Mouse (Mus musculus): ENCODE measurements around the gene Nprl2. TPM values are rescaled to one million over a fixed set of nuclear protein-coding genes. Genes with fewer than 3 reads are reported as not detected.
A peak's percentile ranks its signal among the peaks of the same experiment; 100 is the strongest.

Gene Nprl2
- polyA plus RNA-seq, 1 experiment: 66.7 TPM

DNA sequence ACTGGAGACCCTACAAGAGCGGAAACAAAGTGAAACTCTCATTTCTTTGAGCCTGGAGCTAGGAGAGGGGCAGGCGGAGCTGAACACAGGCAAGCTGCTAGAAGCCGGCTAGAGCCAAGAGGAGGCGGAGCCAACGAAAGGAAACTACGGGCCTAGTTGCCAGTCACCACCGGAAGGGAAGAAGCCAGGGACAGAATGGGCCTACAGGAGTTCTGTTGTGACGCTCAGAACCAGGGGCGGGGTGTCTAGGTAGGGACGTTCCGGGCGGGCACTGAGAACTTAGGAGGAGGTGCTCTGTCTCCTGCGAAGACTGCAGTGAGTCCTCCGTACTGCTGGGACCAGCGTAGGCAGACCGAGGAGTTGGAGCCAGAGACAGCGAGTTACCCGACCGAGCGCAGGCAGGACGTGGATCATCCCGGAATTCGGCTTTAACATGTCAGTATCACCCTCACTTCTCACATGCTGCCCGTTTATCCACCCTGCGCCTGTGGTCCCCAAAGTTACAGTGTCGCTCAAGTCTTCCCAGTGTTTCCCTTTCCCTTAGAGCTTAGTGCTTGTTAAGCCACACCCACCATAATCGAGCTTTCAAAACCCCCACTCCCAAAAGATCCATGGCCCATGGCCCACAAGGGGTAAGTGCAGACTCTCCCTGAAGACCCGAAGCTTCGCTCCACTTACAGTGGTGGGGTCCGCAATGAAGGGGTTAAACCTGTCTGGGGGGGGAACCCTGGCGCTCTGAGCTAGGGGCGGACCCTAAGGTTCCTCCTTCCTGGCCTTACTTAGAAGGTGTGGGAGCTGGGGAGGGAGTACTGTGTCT lies 38.7 kb downstream of the Nprl2 start, which contains the start of gene Hyal3:
Gene Hyal3 (plus strand): TSS at position 318 of the 817 bp plus-strand sequence.
- peak; percentile 86 for TF ChIP-seq POLR2A (IDR thresholded peaks at IDR 0.05; ENCODE audit: extremely low read depth, insufficient read depth, low read length)
- TF ChIP-seq CTCF (IDR thresholded peaks at IDR 0.05; ENCODE audit: extremely low read depth, insufficient read depth, low read length): no peak
- peak within 1 kb of the TSS; percentile 69 for H3K4me3 ChIP-seq (ENCODE audit: insufficient read depth, low read length)
- H3K4me1 ChIP-seq (ENCODE audit: control insufficient read depth, insufficient read depth, low read length): peaks cover 6% of the 10 kb centered on the region
- H3K27ac ChIP-seq (ENCODE audit: insufficient read depth, low read length): 0 out of 2 replicates have a peak within 1 kb of the TSS, but pooled peaks have one; percentile 3

DNA sequence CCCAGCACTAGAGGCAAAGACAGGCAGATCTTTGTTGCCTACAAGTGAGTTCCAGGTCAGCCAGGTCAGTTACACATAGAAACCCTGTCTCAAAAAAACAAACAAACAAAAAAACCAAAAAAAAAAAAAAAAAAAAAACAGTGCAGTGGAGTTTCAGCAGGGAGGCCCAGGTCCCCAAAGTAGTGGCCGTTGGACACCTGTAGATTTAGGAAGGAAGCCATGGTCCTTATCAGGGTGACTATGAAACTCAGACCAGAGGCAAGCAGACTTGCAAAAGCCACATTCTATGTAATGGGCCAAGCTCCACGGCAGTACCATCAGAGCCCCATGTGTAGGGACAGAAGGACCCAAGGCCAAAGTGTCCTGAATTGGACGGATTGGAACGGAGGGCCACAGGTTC lies 39.6 kb downstream of the Nprl2 start:
- H3K4me3 ChIP-seq (ENCODE audit: insufficient read depth, low read length): peak overlapping the region; percentile 69; the same call in 1 of the 2 replicates
- H3K27ac ChIP-seq (ENCODE audit: insufficient read depth, low read length): no peak overlapping the region
- peaks cover 6% of the 10 kb centered on the region for H3K4me1 ChIP-seq (ENCODE audit: control insufficient read depth, insufficient read depth, low read length)
- TF ChIP-seq POLR2A (IDR thresholded peaks at IDR 0.05; ENCODE audit: extremely low read depth, insufficient read depth, low read length): no peak
- no peak for TF ChIP-seq CTCF (IDR thresholded peaks at IDR 0.05; ENCODE audit: extremely low read depth, insufficient read depth, low read length)

DNA sequence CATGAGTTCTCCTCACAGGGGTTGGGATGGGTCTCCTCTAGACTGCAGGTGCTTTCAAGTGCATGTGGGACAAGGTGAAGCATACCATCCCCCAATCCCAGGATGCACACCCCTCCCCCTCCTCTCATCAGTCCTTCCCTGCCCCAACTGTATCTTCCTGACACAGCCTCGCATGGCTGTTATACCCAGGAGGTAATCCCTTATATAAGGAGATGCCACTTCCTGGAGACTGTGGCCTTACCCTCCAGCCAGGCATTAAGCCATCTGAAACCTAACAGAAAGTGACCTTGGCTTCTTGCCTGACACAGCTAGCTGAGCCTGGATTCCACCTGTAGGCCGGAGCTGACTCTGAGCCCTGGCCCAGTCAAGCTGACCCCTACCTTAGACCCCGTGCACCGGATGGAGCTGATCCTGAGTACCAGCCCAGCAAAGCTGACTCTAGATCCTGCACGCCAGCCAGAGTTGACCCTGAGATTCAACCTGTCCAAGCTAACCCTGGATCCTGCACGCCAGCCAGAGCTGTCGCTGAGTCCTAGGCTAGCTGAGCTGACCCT lies 40.6 kb downstream of the Nprl2 start:
- TF ChIP-seq POLR2A (IDR thresholded peaks at IDR 0.05; ENCODE audit: extremely low read depth, insufficient read depth, low read length) (no peak), CTCF (IDR thresholded peaks at IDR 0.05; ENCODE audit: extremely low read depth, insufficient read depth, low read length) (no peak)
- H3K27ac ChIP-seq (ENCODE audit: insufficient read depth, low read length): no peak overlapping the region
- peaks cover 6% of the 10 kb centered on the region for H3K4me1 ChIP-seq (ENCODE audit: control insufficient read depth, insufficient read depth, low read length)
- no peak overlapping the region for H3K4me3 ChIP-seq (ENCODE audit: insufficient read depth, low read length)

DNA sequence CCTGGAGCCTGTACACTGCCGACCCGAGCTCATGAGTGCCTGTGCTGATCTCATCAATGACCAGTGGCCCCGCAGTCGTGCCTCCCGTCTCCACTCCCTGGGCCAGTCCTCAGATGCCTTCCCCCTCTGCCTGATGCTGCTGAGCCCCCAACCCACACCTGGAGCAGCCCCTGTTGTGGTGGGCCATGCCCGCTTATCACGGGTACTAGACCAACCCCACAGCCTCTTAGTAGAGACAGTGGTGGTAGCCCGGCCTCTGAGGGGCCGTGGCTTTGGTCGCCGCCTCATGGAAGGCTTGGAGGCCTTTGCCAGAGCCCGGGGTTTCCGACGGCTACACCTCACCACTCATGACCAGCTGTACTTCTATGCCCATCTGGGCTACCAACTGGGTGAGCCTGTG lies 41.1 kb downstream of the Nprl2 start:
- no peak overlapping the region for H3K27ac ChIP-seq (ENCODE audit: insufficient read depth, low read length)
- peaks cover 6% of the 10 kb centered on the region for H3K4me1 ChIP-seq (ENCODE audit: control insufficient read depth, insufficient read depth, low read length)
- TF ChIP-seq POLR2A (IDR thresholded peaks at IDR 0.05; ENCODE audit: extremely low read depth, insufficient read depth, low read length) (no peak), CTCF (IDR thresholded peaks at IDR 0.05; ENCODE audit: extremely low read depth, insufficient read depth, low read length) (no peak)
- no peak overlapping the region for H3K4me3 ChIP-seq (ENCODE audit: insufficient read depth, low read length)

DNA sequence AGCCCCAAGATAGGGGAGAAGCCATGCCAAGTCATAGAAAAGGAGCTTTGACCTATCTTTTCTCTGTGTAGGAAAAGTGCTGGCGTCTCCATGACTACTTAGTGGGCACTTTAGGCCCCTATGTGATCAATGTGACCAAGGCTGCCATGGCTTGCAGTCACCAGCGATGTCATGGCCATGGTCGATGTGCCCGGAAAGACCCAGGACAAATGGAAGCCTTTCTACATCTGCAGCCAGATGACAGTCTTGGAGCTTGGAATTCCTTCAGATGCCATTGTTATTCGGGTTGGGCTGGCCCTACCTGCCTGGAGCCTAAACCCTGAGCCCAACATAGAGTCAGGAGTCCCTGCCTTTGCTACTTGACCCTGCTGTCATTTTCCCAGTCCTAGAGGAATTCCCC lies 44.5 kb downstream of the Nprl2 start:
- Histone ChIP-seq H3K4me3 (ENCODE audit: insufficient read depth, low read length) (no peak overlapping the region), H3K4me1 (ENCODE audit: control insufficient read depth, insufficient read depth, low read length) (no peaks in the 10 kb centered on the region), H3K27ac (ENCODE audit: insufficient read depth, low read length) (no peak overlapping the region)
- no peak for TF ChIP-seq POLR2A (IDR thresholded peaks at IDR 0.05; ENCODE audit: extremely low read depth, insufficient read depth, low read length)
- TF ChIP-seq CTCF (IDR thresholded peaks at IDR 0.05; ENCODE audit: extremely low read depth, insufficient read depth, low read length): no peak

DNA sequence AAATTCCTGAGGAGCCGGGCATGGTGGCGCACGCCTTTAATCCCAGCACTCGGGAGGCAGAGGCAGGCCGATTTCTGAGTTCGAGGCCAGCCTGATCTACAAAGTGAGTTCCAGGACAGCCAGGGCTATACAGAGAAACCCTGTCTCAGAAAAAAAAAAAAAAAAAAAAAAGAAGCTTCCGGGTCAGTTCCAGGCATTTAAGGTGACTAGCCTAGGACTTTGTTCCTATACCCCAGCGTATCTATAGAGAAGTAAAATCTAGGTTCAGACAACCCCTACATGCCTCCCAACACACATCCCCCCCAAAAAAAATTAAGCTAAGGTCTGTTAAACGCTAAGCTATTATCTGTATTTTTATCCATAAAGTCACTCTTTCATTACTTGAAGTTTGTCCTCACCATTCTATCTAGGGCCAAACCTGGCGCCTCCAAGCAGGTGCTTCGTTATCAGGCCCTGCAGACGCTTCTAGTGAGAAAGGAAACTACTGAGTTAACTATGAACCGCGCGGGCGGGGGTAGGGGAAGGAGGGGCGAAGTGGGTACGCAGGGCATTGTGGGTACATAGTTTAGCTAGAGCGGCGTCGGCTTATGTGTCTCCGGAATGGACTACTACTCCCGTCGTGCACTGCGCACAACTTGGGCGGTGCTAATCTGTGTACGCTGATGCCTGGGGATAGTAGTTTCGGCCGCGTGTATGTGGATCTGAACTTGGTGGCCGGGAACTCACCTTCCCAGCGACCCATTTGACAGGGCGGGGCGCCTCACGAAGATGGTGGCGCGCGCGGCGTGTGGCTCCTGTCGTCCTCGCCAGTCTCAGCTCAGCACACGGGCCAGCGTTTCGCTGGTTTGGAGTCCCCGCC lies 45.2 kb downstream of the Nprl2 start, which contains the start of gene Ifrd2:
Gene Ifrd2 (plus strand): TSS at position 669 of the 859 bp plus-strand sequence.
- Histone ChIP-seq H3K4me3 (ENCODE audit: insufficient read depth, low read length) (peak within 1 kb of the TSS; percentile 60), H3K4me1 (ENCODE audit: control insufficient read depth, insufficient read depth, low read length) (no peaks in the 10 kb centered on the region), H3K27ac (ENCODE audit: insufficient read depth, low read length) (no peak within 1 kb of the TSS)
- TF ChIP-seq POLR2A (IDR thresholded peaks at IDR 0.05; ENCODE audit: extremely low read depth, insufficient read depth, low read length) (no peak), CTCF (IDR thresholded peaks at IDR 0.05; ENCODE audit: extremely low read depth, insufficient read depth, low read length) (no peak)

DNA sequence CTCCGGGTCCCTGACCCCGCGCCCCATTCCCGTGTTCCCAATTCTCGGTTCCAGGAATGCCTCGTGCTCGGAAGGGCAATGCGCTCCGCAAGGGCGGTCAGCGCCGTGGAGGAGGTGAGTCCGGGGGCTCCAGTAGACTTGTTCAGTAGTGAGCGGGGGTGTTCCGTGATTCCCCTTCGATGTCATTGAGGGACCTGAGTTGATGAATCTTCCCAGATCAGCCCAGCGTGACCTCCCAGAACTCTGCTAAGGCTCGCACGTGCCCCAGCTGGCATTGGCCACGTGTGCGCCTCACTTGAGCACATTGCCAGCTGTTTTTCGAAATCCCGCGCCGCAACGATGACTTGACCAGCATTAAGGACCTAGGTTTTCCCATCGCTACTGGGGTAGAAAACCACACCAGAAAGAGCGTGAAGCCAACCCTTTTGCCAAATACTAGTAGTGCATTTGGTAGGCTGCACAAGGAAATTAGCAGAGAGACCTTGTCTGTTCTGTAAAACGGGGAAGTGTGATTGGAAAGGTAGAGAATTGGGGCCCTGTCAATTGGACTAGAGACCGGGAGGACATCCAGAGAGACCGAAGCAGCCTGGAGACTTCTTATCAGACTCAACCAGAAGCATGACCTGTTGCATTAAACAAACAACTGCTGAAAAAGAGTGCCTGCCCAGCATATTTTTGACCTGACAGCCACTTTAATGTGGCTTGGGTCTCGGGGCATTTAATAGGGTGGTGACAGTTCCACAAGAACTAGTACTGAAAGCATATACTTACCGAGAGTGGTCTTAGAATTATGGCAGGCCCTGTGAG lies 46.0 kb downstream of the Nprl2 start:
- no peak overlapping the region for H3K27ac ChIP-seq (ENCODE audit: insufficient read depth, low read length)
- H3K4me1 ChIP-seq (ENCODE audit: control insufficient read depth, insufficient read depth, low read length): no peaks in the 10 kb centered on the region
- TF ChIP-seq CTCF (IDR thresholded peaks at IDR 0.05; ENCODE audit: extremely low read depth, insufficient read depth, low read length) (no peak), POLR2A (IDR thresholded peaks at IDR 0.05; ENCODE audit: extremely low read depth, insufficient read depth, low read length) (no peak)
- peak overlapping the region; percentile 60 for H3K4me3 ChIP-seq (ENCODE audit: insufficient read depth, low read length)

DNA sequence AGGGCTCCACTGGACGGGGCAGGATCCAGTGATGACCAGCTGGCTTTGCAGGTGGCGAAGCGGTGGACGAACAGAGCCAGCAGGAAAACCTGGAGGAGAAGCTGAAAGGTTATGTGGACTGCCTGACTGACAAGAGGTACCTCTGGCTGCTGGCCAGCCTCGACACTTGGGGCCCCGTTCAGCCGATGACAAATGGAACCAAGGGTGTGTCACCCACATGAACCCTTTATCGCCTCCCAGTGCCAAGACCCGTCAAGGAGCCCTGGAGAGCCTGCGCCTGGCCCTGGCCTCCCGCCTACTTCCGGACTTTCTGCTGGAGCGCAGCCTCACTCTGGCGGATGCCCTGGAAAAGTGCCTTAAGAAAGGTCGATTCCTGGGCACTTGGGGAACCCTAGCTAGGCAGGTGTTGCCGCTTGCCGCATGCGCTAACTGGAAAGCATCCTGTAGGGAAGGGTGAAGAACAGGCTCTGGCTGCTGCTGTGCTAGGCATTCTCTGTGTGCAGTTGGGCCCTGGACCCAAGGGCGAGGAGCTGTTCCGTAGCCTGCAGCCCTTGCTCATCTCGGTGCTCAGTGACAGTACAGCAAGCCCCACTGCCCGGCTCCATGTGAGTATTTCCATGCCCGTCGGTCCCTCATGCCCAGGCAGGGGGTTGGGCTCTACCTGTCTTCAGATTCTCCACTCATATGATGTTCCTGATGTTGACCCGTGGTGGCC lies 48.2 kb downstream of the Nprl2 start:
- TF ChIP-seq CTCF (IDR thresholded peaks at IDR 0.05; ENCODE audit: extremely low read depth, insufficient read depth, low read length): no peak
- TF ChIP-seq POLR2A (IDR thresholded peaks at IDR 0.05; ENCODE audit: extremely low read depth, insufficient read depth, low read length): no peak
- Histone ChIP-seq H3K4me3 (ENCODE audit: insufficient read depth, low read length) (no peak overlapping the region), H3K27ac (ENCODE audit: insufficient read depth, low read length) (no peak overlapping the region), H3K4me1 (ENCODE audit: control insufficient read depth, insufficient read depth, low read length) (no peaks in the 10 kb centered on the region)
